Mouse (Mus musculus): ENCODE measurements around the gene Gmnc.

DNA sequence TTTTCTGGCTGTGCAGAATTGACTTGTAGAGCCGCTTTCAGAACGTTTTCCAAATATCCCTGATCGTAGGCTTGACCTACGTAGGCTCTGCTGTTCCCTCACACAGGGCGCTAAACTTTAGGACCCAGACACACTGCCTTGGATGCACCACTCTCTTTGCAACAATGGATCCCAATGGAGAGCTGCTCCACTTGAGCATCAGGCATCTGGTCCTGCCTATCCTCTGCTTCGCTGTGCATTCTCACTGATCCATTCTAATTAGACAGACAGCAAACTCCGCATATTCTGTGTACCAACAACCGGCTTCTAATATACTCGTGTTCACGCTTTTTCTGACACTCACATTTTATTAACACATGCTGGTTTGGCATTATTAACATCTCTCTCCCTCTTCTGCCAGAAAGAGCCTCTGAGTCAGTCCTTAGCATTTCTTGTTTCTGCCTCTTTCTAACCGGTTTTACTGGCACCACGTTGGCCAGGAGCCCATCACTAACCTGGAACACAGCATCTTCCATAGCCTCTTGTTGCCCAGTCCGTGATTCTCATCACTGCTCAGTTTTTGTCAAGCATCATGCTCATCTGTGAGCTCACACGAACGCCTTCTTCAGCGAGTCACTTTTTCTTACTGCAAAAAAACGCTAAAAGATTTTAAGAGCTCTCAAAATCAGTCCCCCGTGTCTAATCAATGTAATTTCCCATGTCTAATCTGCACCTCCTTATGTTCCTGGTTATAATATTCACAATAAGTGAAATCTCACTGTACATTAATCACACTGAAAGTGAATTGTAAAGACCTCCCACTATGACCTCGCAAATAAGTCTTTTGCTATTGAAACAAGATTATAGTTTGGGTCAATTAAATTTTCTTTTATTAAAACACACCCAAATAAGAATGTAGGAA lies 1.8 kb downstream of the Gmnc start:
- TF ChIP-seq CTCF (IDR thresholded peaks at IDR 0.05; ENCODE audit: borderline replicate concordance, insufficient read depth, low read length) (no peak), POLR2A (IDR thresholded peaks at IDR 0.05; ENCODE audit: low read depth, low read length) (no peak)

All from embryonic fibroblast, embryonic 13.5 days (primary cell).